Mouse (Mus musculus): ENCODE measurements around the gene Reep3.
A peak's percentile ranks its signal among the peaks of the same experiment; 100 is the strongest.
"Not testable (repeated sequence)": the region's sequence is repeated elsewhere in the genome, so short reads cannot be mapped to it uniquely, and the experiment has no call there.

Reep3 gene

DNA sequence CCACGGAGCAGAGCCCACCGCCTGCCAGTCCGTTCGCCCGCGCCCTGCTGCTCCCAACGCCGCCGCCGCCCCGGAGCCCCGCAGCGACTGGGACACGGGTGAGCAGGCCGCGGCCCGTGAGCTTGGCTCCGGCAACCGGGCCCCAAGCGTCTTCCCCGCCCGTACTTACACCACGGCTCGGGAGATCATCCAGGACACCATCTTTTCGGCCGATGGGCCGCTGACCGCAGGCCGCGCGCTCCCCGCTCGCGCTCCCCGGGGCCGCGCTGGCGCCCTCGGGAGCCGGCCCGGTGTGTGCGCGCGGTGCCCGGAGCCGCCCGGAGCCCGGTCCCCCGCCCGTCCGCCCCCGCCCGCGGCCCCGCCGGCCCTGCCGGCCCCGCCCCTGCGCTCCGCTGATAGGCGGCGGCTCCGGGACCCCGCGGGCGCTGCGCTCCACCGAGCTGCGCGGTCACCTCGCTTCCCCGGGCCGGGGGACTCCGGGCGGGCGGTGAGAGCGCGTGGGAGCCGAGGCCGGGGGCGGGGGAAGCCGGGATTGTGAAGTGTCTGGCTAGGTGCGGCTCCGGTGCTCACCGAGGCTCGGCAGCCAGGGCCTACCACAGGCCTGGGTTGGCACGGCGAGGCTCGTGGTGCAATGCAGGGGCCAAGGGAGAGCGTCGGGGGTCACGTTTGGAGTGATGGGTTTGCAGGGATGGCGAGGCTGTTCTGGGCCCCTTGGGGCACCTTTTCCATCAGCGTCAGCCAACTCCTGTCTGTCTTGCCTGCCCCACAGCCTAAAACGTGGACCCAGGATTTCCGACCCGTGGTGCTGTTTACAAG is at the start of gene Reep3:
Reep3 (minus strand) TSS at position 325 of the 816 bp plus-strand sequence.
- peak; percentile 84 for DNase-seq

DNA sequence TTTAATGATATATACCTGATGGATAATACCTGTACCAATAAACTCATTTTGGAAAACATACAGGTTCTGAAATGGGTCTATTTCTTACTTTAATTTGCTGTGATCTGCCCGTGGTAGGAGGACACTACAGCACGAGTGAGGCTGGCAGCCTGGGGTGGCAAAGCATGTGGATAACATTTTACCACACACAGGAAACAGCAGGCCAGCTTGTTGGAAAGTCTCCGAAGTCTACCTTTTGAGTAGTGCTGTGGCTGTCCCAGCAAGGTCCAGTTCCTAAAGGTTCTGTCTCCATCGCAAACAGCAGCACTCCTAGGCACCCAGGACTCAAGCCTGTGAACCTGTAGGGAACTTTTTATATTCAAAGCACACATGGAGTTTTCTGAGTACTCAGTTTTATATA is 48.9 kb upstream of the Reep3 start:
- DNase-seq = no peak

DNA sequence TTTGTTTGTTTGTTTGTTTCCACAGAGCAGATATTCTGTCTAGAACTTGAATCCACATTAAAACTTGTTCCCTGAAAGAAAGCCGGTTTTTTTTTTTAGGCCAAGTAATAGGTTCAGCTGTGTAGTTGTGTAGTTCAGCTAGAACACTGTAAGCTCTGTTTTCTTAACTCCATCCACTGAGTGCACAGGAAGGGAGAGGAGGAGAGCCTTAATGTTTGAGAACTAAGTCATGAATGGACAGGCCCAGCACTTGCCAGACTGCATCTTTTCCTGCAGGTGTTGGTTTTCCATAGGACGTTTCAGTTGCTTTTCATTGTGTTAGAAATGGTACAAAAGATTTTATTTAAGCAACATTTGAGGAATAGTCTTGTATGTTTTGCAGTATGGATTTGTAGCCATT is 47.5 kb upstream of the Reep3 start:
- no peak for DNase-seq

DNA sequence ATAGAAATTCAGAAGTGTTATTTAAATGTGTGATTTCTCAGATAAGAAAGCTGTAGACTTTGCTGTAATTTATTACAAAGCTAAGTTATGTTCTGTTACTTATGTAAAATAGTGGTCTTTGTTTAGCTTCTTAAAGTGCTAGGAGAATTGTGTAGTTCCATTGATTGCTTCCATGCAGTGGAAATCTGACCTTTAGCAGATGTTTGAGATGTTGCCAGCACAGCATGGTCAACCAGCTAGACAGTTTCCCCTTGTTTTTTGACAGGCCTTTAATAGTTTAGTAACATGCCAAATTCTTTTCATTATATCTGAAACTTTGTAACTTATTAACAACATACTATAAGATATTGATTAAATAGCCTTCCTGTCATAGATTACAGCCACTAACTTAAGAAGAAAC is 46.9 kb upstream of the Reep3 start:
- DNase-seq = no peak

DNA sequence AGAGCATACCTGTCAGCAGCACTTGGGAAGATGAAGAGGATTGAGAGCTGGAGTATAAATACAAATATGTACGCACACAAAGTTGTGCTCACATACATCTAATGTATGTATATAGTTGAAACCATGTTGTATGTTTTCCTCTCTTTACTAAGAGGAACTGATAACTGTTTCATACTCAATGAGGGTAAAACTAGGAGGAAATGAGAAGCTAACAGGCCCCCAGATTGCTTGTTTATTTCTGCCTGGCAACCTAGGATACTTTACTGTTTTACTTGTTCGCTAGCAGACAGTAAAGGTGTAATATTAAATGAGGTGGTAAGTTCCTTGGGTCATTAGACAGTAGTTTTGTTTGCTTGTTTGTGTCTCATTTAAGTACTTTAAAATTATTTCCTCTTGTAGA is 40.7 kb upstream of the Reep3 start:
- DNase-seq = no peak

DNA sequence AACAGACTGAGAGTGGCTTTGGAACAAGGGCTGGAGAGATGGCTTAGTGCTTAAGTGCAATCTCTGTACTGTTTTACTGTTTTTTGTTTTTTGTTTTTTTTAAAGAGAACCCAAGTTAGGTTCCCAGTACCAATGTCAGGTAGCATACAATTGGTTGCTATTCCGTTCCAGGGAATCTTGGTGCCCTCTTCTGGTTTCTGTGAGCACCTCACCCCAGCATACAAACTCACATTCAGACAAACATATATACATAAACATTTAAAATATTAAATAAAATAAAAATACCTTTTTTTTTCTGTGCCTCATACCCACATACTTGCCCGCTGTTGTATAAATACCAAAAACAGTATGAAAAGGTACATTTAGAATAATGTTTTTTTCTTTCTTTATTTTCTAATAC is 37.6 kb upstream of the Reep3 start:
- no peak for DNase-seq

DNA sequence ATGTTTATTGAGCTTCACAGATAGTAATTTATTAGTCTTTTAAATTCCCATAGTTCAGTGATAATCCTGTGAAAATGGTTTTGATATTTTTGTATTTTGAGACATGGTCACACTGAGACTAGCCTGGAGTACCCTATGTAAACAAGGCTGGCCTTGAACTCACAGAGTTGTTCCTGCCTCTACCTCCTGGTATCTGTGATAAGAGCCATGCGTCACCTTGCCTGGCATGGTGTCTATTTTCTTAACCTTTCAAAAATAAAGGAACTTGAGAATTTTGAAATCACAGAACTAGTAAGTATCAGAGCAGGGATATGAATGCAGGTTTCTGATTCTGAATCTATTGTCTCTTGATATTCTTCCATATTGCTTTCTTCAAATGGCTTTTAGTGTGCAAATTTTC is 35.0 kb upstream of the Reep3 start:
- DNase-seq = no peak

DNA sequence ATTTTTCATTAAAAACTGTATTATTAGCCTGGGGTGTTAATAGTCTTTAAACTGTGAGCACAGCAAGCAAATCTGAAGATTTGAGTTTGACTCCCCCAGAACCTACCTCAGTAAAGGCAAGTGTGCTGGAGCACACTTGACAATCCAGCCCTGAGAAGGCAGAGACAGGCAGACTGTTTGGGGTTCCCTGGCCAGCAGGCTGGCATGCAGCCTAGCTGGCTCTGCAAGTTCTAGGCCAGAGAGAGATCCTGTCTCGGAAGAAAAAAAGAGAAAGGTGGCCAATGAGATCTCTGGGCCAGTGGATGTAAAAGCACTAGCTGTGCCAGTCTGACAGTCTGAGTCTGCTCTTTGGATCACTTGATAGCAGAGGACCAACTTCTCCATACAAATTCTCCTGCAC is 32.8 kb upstream of the Reep3 start:
- DNase-seq = no peak

DNA sequence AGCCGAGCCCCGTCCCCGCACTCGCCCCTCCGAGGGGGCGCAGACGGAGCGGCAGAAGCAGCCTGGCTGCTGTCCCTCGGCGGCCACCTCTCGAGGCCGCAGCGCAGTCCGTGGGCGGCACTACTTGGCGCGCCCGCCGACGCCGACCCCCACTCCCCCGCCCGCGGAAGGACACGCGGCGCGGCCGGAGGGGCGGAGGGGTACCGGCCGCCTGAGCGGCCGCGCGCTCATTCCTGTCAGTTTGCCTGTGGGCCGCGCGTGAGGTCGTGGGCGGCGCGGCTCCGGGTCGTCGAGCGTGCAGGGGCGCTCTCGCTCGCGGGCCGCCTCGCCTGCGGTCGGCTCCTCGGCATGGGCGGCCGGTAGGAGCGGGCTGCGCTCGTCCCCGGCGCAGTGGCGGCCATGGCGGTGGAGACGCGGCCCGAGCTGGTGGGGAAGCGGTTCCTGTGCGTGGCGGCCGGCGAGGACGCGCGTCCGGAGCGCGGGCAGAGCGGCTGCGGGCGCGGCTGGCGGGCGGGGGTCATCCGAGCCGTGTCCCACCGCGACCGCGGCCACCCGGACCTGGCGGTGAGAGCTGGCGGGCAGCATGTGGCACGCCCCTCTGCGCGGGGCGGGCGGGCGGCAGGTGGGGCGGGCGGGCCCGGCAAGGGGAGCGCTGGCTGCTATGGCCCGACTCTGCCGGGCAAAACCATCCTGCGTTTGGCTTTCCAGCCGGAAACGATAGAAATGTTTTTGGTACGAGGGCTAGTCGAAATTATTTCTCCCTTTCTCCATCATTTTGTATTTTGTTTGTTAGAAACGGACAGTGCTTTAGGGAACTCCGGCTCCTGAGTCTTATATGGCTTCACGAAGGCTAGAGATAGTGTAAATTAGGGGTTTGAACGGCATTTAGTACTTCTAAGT is 30.4 kb upstream of the Reep3 start:
- DNase-seq = peak; percentile 39

DNA sequence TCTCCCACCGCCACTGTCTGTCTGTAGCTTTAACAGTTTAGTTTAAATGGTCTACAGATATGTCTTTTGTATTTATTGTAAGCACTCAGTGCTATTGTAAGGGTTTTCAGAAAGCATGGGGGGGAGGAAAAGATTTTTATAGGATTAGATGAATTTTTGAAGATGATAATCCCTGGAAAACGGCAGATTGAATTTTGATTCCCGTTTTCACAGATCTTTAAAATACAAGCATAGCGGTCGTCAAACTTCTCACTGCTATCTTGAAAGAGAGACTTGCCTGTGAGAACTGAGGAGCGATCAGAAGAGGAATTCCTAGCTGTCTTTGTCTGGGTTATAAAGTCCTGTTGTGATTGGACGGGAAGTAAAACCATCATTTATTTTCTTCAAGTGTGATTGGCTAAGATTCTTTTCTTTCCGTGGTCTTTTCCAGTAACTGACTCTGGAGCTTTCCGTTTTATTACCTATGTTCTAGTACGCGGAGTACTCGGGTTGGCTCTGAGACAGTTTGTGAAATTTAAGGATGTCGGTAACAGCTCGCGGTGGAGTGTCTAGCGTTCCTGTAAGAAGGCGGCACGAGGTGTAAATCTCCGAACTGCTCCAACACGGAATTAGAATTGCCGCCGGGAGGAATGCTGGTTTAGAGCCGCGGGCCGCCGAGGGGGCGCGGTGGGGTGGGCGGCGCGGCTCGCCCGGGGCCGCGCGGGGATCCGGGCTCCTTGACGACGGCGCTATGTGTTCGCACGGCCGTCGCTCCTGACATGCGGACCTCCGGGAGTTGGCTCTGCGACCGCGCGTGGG is 29.5 kb upstream of the Reep3 start:
- DNase-seq = peak; percentile 27

DNA sequence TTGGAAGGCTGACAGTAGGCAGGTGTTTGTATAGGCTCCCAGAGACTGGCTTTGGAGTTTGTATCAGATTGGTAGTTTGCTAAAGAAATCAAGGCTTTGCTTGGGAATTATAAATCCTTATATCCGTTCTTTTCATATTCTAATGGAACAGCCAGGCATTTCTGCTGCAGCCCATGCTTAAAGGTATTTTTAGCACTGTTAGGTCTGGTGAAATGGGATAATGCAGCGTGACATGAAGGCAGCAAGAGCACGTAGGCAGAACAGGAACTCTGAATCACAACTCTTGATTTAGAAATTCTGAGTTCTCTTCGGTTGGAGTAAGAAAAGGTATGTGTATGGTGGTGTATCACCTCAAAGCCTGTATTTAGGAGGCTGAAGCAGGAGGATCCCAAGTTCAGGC is 27.4 kb upstream of the Reep3 start:
- no peak for DNase-seq

DNA sequence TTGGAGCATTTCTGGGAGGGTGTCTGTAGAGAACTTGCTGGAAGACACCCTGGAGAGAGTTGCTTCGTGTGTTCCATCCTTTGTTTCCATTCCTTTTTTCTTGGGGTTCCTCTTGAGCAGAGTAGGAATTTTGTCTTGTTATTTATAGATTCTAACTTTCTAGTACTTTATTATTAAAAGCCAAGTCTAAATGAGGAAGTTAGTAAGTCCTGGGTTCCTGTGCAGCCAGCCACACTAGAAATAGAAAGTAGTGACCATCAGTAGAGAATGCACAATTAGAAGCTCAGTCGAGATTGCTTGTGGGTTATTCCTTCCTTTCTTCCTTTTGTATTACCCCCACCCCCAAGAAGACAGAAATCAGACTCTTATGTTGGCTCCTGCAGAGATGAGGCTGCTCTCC is 27.0 kb upstream of the Reep3 start:
- DNase-seq = no peak

DNA sequence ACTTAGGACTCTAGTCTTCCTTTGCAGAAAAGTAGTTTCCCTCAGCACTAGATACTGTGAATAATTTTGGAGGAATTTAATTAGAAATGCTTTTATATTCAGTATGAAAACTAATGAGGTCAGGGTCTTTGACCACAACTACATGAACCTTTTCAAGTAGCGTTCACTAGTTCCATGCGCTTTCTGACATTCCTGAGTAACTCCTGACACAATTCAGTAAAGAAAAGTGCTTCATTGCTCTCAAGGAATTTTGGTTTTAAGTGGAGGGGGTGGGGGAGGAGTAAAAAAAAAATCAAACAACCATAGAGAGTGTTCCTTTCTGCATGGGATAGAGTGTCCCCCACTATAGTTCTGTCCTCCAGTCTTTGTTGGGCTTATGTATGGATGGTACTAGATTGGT is 23.9 kb upstream of the Reep3 start:
- DNase-seq = no peak

DNA sequence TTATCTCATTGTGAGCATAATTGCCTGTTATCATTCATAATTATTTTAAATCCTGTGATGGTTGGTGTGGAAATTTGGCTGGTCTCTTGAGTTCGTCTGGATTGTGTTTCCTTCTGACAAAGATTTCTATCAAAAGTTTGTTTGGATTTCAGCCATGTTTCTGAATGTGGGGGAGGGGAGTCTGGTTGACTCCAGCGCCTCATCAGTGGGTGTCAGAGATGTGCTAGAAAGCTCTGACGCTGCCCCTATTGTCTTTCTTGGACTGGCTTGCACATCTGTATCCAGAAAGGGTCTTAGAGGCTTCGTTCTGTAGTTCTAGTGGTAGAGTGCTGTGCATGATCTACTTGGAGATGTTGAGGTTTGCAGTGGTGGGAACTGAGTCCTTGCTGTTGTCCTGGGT is 23.4 kb upstream of the Reep3 start:
- no peak for DNase-seq

DNA sequence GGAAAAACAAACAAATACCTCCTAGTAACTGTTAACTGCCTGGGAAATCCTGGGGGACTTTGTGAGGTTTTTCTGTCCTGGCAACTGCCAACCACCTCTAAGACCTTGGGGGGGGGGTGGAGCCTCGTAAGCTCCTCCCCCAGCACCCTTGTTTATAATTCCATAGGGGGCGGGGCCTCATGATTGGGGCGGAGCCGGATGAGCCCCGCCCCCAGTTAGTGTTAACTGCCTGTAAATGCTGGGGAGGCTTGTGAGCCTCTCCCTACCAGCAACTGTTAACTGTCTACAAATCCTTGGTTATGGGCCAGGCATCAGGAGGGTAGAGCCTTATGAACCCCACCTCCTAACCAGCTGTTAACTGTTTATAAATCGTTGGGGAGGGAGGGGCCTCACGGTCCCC is 22.5 kb upstream of the Reep3 start:
- DNase-seq = no peak

DNA sequence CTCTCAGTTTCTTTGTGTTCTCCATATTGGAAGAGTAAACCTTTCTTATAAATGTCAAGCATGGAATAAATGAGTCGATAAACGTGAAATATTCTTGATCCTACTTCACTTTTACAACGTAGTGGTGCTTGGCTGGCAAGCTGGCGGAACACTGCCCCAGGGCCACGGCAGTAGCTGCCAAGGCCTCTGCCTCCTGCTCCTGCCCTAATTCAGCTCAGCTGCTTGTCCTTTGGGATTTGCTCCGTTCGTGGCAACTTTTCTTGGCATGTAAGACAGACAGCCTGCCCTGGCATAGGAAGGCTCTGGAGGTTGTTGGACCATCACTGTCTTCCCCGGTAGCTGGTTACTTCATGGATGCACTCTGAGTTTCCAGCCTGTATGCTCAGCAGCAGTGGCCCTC is 19.5 kb upstream of the Reep3 start:
- DNase-seq = no peak

DNA sequence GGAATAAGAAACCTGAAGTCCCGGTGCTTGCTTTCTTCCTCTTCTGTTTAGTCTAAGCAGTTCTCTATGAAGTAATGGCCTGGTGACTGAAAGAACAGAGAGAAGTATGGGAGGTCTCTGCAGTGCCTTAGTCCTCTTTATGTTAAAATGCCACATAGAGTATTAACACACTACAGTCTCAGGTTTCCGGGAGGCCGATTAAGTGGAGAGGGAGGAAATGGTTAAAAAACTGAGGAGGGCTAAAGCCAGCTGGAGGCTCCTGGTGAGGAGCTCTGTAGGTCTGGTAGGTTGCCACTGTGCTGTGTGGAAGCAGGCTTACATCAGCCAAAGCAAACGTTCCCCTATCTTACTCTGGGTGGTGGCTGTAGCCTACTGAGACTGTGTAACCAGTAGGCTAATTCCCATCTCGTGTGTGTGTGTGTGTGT is 18.9 kb upstream of the Reep3 start:
- no peak for DNase-seq

DNA sequence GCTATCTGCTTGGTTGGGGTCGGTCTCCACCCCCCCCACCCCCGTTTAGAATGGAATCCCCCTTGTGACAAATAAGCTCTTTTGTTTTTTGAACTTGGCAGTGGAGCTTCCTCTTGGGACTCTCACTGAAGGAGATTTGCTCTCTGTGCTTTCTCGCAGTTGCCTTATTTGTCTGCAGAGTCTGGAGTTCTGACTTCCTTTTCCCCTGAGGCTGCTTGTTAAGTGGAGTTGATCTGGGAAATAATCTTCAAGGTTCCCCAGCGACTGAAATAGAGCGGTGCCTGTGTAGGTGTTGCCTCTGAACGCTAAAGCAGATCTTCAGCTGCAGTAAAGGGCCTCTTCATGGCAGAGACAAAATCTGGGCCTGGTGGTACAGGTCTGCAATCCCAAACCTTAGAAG is 18.4 kb upstream of the Reep3 start:
- DNase-seq = no peak

DNA sequence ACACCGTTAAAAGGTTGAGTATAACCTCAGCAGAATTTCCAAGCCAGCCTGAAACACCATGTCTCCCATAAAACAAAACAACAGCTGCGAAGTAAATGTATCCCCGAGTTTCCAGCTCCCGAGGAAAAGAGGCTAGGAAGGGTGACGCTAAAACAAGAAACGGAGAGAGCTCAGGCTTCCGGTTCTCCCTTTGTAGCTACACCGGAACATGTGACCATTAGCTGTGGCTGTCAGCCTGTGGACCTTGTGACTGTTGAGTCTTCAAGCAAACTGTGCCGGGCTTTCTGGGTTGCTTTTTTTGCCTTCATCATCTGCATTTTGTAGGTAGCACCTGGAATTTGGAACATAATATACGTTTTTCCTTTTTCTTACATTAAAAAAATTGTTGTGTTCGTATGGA is 17.1 kb upstream of the Reep3 start:
- no peak for DNase-seq

DNA sequence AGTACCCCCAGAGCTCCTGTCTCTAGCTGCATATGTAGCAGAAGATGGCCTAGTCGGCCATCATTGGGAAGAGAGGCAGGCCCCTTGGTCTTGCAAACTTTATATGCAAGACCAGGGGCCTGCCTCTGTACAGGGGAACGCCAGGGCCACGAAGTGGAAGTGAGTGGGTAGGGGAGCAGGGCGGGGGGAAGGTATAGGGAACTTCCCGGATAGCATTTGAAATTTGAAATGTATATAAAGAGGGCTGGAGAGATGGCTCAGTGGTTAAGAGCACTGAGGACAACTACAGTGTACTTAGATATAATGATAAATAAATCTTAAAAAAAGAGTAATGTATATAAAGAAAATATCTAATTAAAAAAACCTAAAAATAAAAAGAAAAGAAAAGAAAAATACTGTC is 16.2 kb upstream of the Reep3 start:
- not testable (repeated sequence) for DNase-seq

DNA sequence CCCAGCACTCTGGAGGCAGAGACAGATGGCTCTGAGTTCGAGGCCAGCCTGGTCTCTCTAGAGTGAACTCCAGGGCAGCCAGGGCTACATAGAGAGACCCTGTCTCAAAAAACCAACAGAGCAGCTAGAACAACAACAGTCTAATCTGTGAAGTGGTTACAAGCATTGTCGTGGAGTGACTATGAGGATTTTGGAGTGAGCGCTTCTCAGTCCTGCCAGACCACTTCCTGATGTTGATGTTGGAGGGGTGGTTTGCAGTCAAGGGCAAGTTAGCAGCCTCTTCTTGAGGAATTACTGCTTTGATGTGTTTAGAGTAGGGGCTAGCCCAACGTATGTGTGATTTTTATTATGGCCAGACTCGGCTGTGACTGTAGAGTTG is 15.0 kb upstream of the Reep3 start:
- no peak for DNase-seq

DNA sequence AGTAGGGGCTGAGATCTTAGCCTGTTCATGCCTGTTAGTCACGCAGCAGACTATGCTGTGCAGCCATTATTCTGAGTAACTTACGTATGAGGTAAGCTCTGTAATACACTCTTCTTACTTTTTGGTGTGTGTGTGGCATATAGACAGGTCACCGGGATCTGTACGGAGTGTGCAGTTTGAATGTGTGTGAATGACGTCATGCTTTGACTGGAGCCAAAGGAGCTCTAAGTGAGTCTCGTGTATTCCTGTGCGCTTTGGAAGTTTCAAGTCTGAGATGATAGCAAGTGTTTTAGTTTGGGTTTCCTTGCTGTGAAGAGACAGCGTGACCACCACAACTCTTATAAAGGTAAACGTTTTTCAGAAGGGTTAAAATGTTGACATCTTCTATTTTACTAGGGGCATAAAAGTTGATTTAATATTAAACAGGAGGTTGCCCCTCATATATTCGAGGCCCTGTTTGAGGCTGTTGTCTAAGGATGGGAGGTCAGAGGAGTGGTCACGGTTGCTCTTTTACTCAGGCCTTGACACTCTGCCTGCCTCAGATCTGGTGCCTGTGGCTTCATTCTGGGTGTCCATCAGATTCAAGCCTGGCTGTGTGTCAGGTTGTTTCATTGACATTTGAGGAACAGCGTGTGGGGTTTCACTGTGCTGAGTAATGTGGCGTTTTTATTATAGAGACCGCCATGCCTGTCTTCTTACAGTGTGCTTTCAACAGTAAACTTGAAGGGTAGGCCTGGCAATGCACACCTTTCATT is 14.5 kb upstream of the Reep3 start:
- no peak for DNase-seq

DNA sequence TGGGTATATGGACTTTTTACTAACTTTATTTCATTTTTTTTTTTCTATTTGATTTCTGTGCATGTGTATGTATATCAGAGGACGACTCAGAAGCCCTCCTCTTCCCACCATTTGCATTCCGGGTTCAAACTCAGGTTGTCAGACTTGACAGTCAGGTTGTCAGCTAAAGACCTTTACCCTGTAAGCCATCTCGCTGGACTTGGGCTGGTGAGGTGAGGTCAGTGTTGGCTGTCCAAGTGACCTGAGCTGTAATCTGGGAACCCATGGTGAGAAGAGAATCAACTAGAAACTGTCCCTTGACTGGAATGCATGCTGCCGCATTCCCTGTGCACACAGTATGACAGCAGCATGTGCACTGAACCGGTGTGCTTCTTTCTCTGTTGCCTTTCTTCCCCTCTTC is 12.9 kb upstream of the Reep3 start:
- DNase-seq = no peak

Measured in thymus, postnatal 14 days (tissue).